Mouse (Mus musculus) heart, postnatal 10 days (tissue): ENCODE data around the gene Myf5. TPM values are rescaled to one million over a fixed set of nuclear protein-coding genes. Genes with fewer than 3 reads are reported as not detected.

Source experiments
- DNase-seq, 2 experiments: peaks; one replicate each; pipeline ENCODE4 v3.0.0; 2021
- intact Hi-C: fragments of 180-260 bp; cut with DNase I; formaldehyde crosslinking; loops from one replicate; pipeline ENCODE4 v1.15.1; 2025
- total RNA-seq, 2 experiments: library from RNA; stranded (reverse); gene quantifications; 2 replicates each; pipeline ENCODE4 v1.2.3; 2021

Myf5 gene
- not detected for total RNA-seq

GRCm38 (mm10) chr10:107485870-107486269 lies at the start of gene Myf5:
TSS of gene Myf5 (minus strand) at chr10:107486134.
- no peak for DNase-seq
- intact Hi-C loops = no loop called here

GRCm38 (mm10) chr10:107528758-107529157 lies 42.8 kb upstream of the Myf5 start:
- DNase-seq = no peak
- intact Hi-C loops = no loop called here

- DNase-seq = no peak
- intact Hi-C loops = no loop called here
These were observed 33.3 kb upstream of the Myf5 start for GRCm38 (mm10) chr10:107519216-107519615.

GRCm38 (mm10) chr10:107516641-107517040 lies 30.7 kb upstream of the Myf5 start:
- intact Hi-C loops = no loop called here
- DNase-seq = no peak

- intact Hi-C loops = no loop called here
- DNase-seq = no peak
These were observed 28.8 kb upstream of the Myf5 start for GRCm38 (mm10) chr10:107514735-107515134.

- intact Hi-C loops = no loop called here
- DNase-seq = no peak
These were observed 20.5 kb upstream of the Myf5 start for GRCm38 (mm10) chr10:107506397-107506796.

GRCm38 (mm10) chr10:107503430-107503829 lies 17.5 kb upstream of the Myf5 start:
- intact Hi-C loops = no loop called here

GRCm38 (mm10) chr10:107502193-107502592 lies 16.3 kb upstream of the Myf5 start:
- intact Hi-C loops = no loop called here
- DNase-seq = no peak

More at GRCm38 (mm10) chr10:107503430-107503829, 17.5 kb upstream of the Myf5 start:
- no peak for DNase-seq

- intact Hi-C loops = no loop called here
- peak; percentile 37 to 56 for DNase-seq
These were observed 13.7 kb upstream of the Myf5 start for GRCm38 (mm10) chr10:107499656-107500055.

- intact Hi-C loops = no loop called here
- no peak for DNase-seq
These were observed 10.5 kb upstream of the Myf5 start for GRCm38 (mm10) chr10:107496402-107496801.

GRCm38 (mm10) chr10:107494568-107494967 lies 8.6 kb upstream of the Myf5 start, which contains the start of gene Myf6:
TSS of gene Myf6 (minus strand) at chr10:107494737.
- intact Hi-C loops = no loop called here
- no peak for DNase-seq

- no peak for DNase-seq
- intact Hi-C loops = no loop called here
These were observed 7.9 kb upstream of the Myf5 start for GRCm38 (mm10) chr10:107493580-107494474.

- DNase-seq = no peak
- intact Hi-C loops = no loop called here
These were observed 7.1 kb upstream of the Myf5 start for GRCm38 (mm10) chr10:107492867-107493579.

GRCm38 (mm10) chr10:107488654-107489315 lies 2.9 kb upstream of the Myf5 start:
- intact Hi-C loops = no loop called here
- no peak for DNase-seq

- intact Hi-C loops = no loop called here
- DNase-seq = peak in 1 of 2 experiments; percentile 25
These were observed 836 bp upstream of the Myf5 start for GRCm38 (mm10) chr10:107486770-107487169.

GRCm38 (mm10) chr10:107484050-107484449 lies 1.9 kb downstream of the Myf5 start:
- intact Hi-C loops = no loop called here
- DNase-seq = no peak

- intact Hi-C loops = no loop called here
- no peak for DNase-seq
These were observed 12.4 kb downstream of the Myf5 start for GRCm38 (mm10) chr10:107473497-107473896.

GRCm38 (mm10) chr10:107471712-107472111 lies 14.2 kb downstream of the Myf5 start:
- intact Hi-C loops = no loop called here
- no peak for DNase-seq

- DNase-seq = no peak
These were observed 18.1 kb downstream of the Myf5 start for GRCm38 (mm10) chr10:107467819-107468218.

GRCm38 (mm10) chr10:107449496-107450330 lies 36.2 kb downstream of the Myf5 start:
- no peak for DNase-seq
- intact Hi-C loops = no loop called here

More at GRCm38 (mm10) chr10:107467819-107468218, 18.1 kb downstream of the Myf5 start:
- intact Hi-C loops = no loop called here
